Mouse (Mus musculus) neural tube, embryonic 15.5 days (tissue): Measurements from ENCODE around the gene Rev1. TPM values are rescaled to one million over a fixed set of nuclear protein-coding genes. Genes with fewer than 3 reads are reported as not detected.

Source experiments
- ATAC-seq: fragments of 200-750 bp; cut with Nextera tagmentation; 2 replicates; pipeline ENCODE4 v1.8.0; 2017; ENCODE audit warnings: mild to moderate bottlenecking, moderate TSS enrichment, moderate library complexity; ENCODE audit not compliant: low FRiP score
- H3K27ac ChIP-seq: fragments of 300-500 bp; sonication (generic); replicated peaks from 2 replicates; pipeline ENCODE4 v1.5.1; 2015; ENCODE audit warnings: mild to moderate bottlenecking, inconsistent platforms
- H3K27me3 ChIP-seq: fragments of 300-500 bp; sonication (generic); replicated peaks from 2 replicates; pipeline ENCODE4 v1.6.1; 2015; ENCODE audit warnings: inconsistent platforms
- H3K36me3 ChIP-seq: fragments of 300-500 bp; sonication (generic); 2 replicates; pipeline ENCODE4 v1.6.1; 2015; ENCODE audit warnings: inconsistent platforms
- H3K4me1 ChIP-seq: fragments of 300-500 bp; sonication (generic); 2 replicates; pipeline ENCODE4 v1.6.1; 2015; ENCODE audit warnings: inconsistent platforms
- H3K4me2 ChIP-seq: fragments of 300-500 bp; sonication (generic); 2 replicates; pipeline ENCODE4 v1.6.1; 2015; ENCODE audit warnings: inconsistent platforms, mild to moderate bottlenecking, moderate library complexity
- H3K4me3 ChIP-seq: fragments of 300-500 bp; sonication (generic); replicated peaks from 2 replicates; pipeline ENCODE4 v1.5.1; 2015; ENCODE audit warnings: mild to moderate bottlenecking, inconsistent platforms
- H3K9ac ChIP-seq: fragments of 300-500 bp; sonication (generic); replicated peaks from 2 replicates; pipeline ENCODE4 v1.6.1; 2015; ENCODE audit warnings: mild to moderate bottlenecking, inconsistent platforms
- H3K9me3 ChIP-seq: fragments of 300-500 bp; sonication (generic); replicated peaks from 2 replicates; pipeline ENCODE4 v1.6.1; 2016; ENCODE audit warnings: inconsistent platforms
- WGBS: fragments of 180-500 bp; shearing (Covaris S2); methylation state at CpG from one replicate; pipeline ENCODE4 v1.1.7; 2015; ENCODE audit warnings: mixed read lengths; 5-methylcytosine and 5-hydroxymethylcytosine counted together
- polyA plus RNA-seq: library from polyadenylated mRNA; unstranded; fragments of >200 nt; fragmentation: Nextera tagmentation; extraction: Ambion mirVana; gene quantifications from 2 replicates; pipeline ENCODE4 v1.2.1, GENCODE M21; 2015

The Rev1 gene
- polyA plus RNA-seq, 1 experiment from 2014 or later: 30.2 TPM

GRCm38 (mm10) chr1:38011647-38012046 lies 118.0 kb downstream of the Rev1 start:
- no peaks in the 10 kb centered on the region for H3K36me3 ChIP-seq

GRCm38 (mm10) chr1:38006741-38007140 lies 122.9 kb downstream of the Rev1 start:
- Histone ChIP-seq H3K9ac (no peak overlapping the region), H3K27ac (no peak overlapping the region), H3K9me3 (no peaks in the 10 kb centered on the region), H3K36me3 (no peaks in the 10 kb centered on the region), H3K27me3 (no peaks in the 10 kb centered on the region), H3K4me2 (no peak overlapping the region), H3K4me1 (no peaks in the 10 kb centered on the region), H3K4me3 (no peak overlapping the region)
- no peak for ATAC-seq
- WGBS: 73% methylated on average over 3 of the region's 3 CpGs

More at GRCm38 (mm10) chr1:38011647-38012046, 118.0 kb downstream of the Rev1 start:
- Histone ChIP-seq H3K27me3 (no peaks in the 10 kb centered on the region), H3K4me1 (no peaks in the 10 kb centered on the region), H3K4me3 (no peak overlapping the region), H3K9ac (no peak overlapping the region), H3K4me2 (no peak overlapping the region), H3K27ac (no peak overlapping the region), H3K9me3 (no peaks in the 10 kb centered on the region)
- ATAC-seq: no peak
- whole genome bisulfite sequencing: 89% methylated on average over 6 of the region's 6 CpGs

GRCm38 (mm10) chr1:38003046-38003445 lies 126.6 kb downstream of the Rev1 start:
- Histone ChIP-seq H3K4me2 (no peak overlapping the region), H3K9ac (no peak overlapping the region), H3K4me3 (no peak overlapping the region), H3K9me3 (no peaks in the 10 kb centered on the region), H3K4me1 (peaks cover 13% of the 10 kb centered on the region), H3K27ac (no peak overlapping the region), H3K36me3 (no peaks in the 10 kb centered on the region), H3K27me3 (no peaks in the 10 kb centered on the region)
- ATAC-seq: no peak
- WGBS: 89% methylated on average over 3 of the region's 3 CpGs

Other genes starting within 250 kb of the Rev1 start
- 15.3 and 22.1 TPM in 2 replicates for gene Mitd1, start 239.4 kb downstream of the Rev1 start, polyA plus RNA-seq
- 244 and 277 TPM in 2 replicates for gene Mrpl30, start 239.3 kb downstream of the Rev1 start, polyA plus RNA-seq
- gene Lyg2, start 213.3 kb downstream of the Rev1 start, polyA plus RNA-seq: not detected in 2 replicates
- gene Lyg1, start 172.0 kb downstream of the Rev1 start, polyA plus RNA-seq: not detected in 2 replicates
- 134 and 147 TPM in 2 replicates for gene Txndc9, start 131.9 kb downstream of the Rev1 start, polyA plus RNA-seq
- 21.5 and 21.9 TPM in 2 replicates for gene Eif5b, start 131.8 kb downstream of the Rev1 start, polyA plus RNA-seq